9 mouse cellular contexts compared by ENCODE assay signal in genomic region chr13:51647770-51648169, GRCm38 (mm10). TPM values are rescaled to one million over a fixed set of nuclear protein-coding genes. Genes with fewer than 3 reads are reported as not detected.
DNase-seq lines count a peak whose midpoint lies in the region; ATAC-seq and TF ChIP-seq lines count a peak whose summit lies in the region.
"Had no signal": no experiment of that assay in that cellular context is flagged by ENCODE, and none has a peak within 500 bp of the region (broad histone marks: within the 10 kb centered on the region; RNA-seq: fewer than 3 reads in every experiment).

No protein-coding gene starts in this region.

- no peaks in the 10 kb centered on the region for H3K27me3 ChIP-seq in hindbrain, embryonic 12.5 days
- H3K27me3 ChIP-seq in hindbrain, embryonic 16.5 days (replicated peaks; ENCODE audit: control insufficient read depth, insufficient read depth, low read length), result no peaks in the 10 kb centered on the region
- H3K27me3 ChIP-seq in MEL (ENCODE audit: control insufficient read depth in 1 of 2, insufficient read depth in 2 of 2, low read length in 2 of 2), result no peaks in the 10 kb centered on the region
- no peaks in the 10 kb centered on the region for H3K27me3 ChIP-seq in liver, embryonic 11.5 days (replicated peaks; ENCODE audit: control insufficient read depth, insufficient read depth, low read length)

- H3K27ac ChIP-seq in hindbrain, embryonic 12.5 days, result no peak overlapping the region
- H3K27ac ChIP-seq in hindbrain, embryonic 16.5 days (ENCODE audit: low read depth, low read length), result no peak overlapping the region
- H3K27ac ChIP-seq in MEL (ENCODE audit: control insufficient read depth, low read depth, low read length), result peak overlapping the region; percentile 81
- peak overlapping the region; percentile 71 for H3K27ac ChIP-seq in liver, embryonic 11.5 days (ENCODE audit: low read depth, low read length)
- H3K27ac ChIP-seq: left cerebral cortex, adult 2 months had no signal

- peaks cover 19% of the 10 kb centered on the region for H3K4me1 ChIP-seq in hindbrain, embryonic 12.5 days
- H3K4me1 ChIP-seq in hindbrain, embryonic 16.5 days (ENCODE audit: control insufficient read depth, insufficient read depth, low read depth, low read length), result peaks cover 17% of the 10 kb centered on the region
- peaks cover 2 to 13% of the 10 kb centered on the region in 2 experiments for H3K4me1 ChIP-seq in MEL (ENCODE audit: control insufficient read depth in 1 of 2, insufficient read depth in 2 of 2, low read length in 2 of 2)
- peaks cover 16% of the 10 kb centered on the region for H3K4me1 ChIP-seq in liver, embryonic 11.5 days (replicated peaks; ENCODE audit: control insufficient read depth, insufficient read depth, low read length)

- TF ChIP-seq POLR2A in MEL (IDR thresholded peaks at IDR 0.05; ENCODE audit: control insufficient read depth in 1 of 2, insufficient read depth in 1 of 2, low read depth in 1 of 2, low read length in 2 of 2, poor library complexity in 1 of 2), result no peak

- H3K9ac ChIP-seq in hindbrain, embryonic 12.5 days, result no peak overlapping the region
- no peak overlapping the region for H3K9ac ChIP-seq in hindbrain, embryonic 16.5 days (ENCODE audit: low read depth, low read length)
- peak overlapping the region; percentile 95 for H3K9ac ChIP-seq in MEL (ENCODE audit: control insufficient read depth, low read depth, low read length, poor library complexity, severe bottlenecking)
- H3K9ac ChIP-seq in liver, embryonic 11.5 days (ENCODE audit: low read depth, low read length), result peak overlapping the region; percentile 79

- TF ChIP-seq EP300 in MEL (IDR thresholded peaks at IDR 0.05; ENCODE audit: low read depth in 1 of 2, low read length in 2 of 2), result no peak

- DNase-seq in MEL (ENCODE audit: low read depth, low spot score), result peak; percentile 58
- peak; percentile 32 for DNase-seq in induced T-regulatory cell, adult 2 months (ENCODE audit: low read depth)
- no peak for DNase-seq in liver, embryonic 11.5 days (ENCODE audit: low spot score)
- no peak for DNase-seq in B cell, adult 2 months
- DNase-seq in embryo, embryonic 10.5 days (ENCODE audit: low spot score), result no peak
- no peak for DNase-seq in cerebellum, adult 18-20 months

- H3K9me3 ChIP-seq in hindbrain, embryonic 12.5 days (replicated peaks), result no peaks in the 10 kb centered on the region
- H3K9me3 ChIP-seq in hindbrain, embryonic 16.5 days (ENCODE audit: control insufficient read depth, low read length), result no peaks in the 10 kb centered on the region
- H3K9me3 ChIP-seq in MEL (replicated peaks; ENCODE audit: insufficient read depth, low read length), result no peaks in the 10 kb centered on the region
- no peaks in the 10 kb centered on the region for H3K9me3 ChIP-seq in liver, embryonic 11.5 days (ENCODE audit: control insufficient read depth, low read length)

- peak overlapping the region; percentile 85; the same call in 1 of the 2 replicates for H3K4me2 ChIP-seq in hindbrain, embryonic 12.5 days (replicated peaks)
- H3K4me2 ChIP-seq in hindbrain, embryonic 16.5 days (ENCODE audit: low read length), result no peak overlapping the region; the same call in 1 of the 2 replicates
- H3K4me2 ChIP-seq in liver, embryonic 11.5 days, result peak overlapping the region; percentile 73

- H3K79me2 ChIP-seq in MEL (ENCODE audit: control insufficient read depth, insufficient read depth, low read length, poor library complexity), result peaks cover 55% of the 10 kb centered on the region

- TF ChIP-seq RAD21 in MEL (IDR thresholded peaks at IDR 0.05; ENCODE audit: low read depth, low read length), result no peak

- no peak for ATAC-seq in hindbrain, embryonic 12.5 days (ENCODE audit: low FRiP score)
- ATAC-seq in hindbrain, embryonic 16.5 days, result no peak
- no peak for ATAC-seq in liver, embryonic 11.5 days (replicated peaks; ENCODE audit: low FRiP score)

- TF ChIP-seq CTCF in MEL (IDR thresholded peaks at IDR 0.05 in 2 of 3, conservative IDR thresholded peaks at IDR 0.05 in 1 of 3; ENCODE audit: control insufficient read depth in 1 of 3, insufficient read depth in 1 of 3, low read depth in 2 of 3, low read length in 3 of 3, poor library complexity in 1 of 3, severe bottlenecking in 1 of 3), result no peak

- WGBS in hindbrain, embryonic 12.5 days, result 94% methylated on average over 3 of the region's 3 CpGs
- 95% methylated on average over 3 of the region's 3 CpGs for WGBS in hindbrain, embryonic 16.5 days
- WGBS in liver, embryonic 11.5 days, result 62% methylated on average over 3 of the region's 3 CpGs

- H3K36me3 ChIP-seq in hindbrain, embryonic 12.5 days, result no peaks in the 10 kb centered on the region
- H3K36me3 ChIP-seq in hindbrain, embryonic 16.5 days (ENCODE audit: control insufficient read depth, insufficient read depth, low read length), result no peaks in the 10 kb centered on the region
- peaks cover 11 to 41% of the 10 kb centered on the region in 2 experiments for H3K36me3 ChIP-seq in MEL (ENCODE audit: control insufficient read depth in 1 of 2, insufficient read depth in 2 of 2, low read length in 2 of 2)
- peaks cover 3% of the 10 kb centered on the region; the same call in 1 of the 2 replicates for H3K36me3 ChIP-seq in liver, embryonic 11.5 days (ENCODE audit: control insufficient read depth, insufficient read depth, low read length)

- H3K4me3 ChIP-seq in hindbrain, embryonic 12.5 days, result no peak overlapping the region
- H3K4me3 ChIP-seq in hindbrain, embryonic 16.5 days (ENCODE audit: low read length), result no peak overlapping the region
- peak overlapping the region; percentile 65 to 96 for H3K4me3 ChIP-seq in MEL (ENCODE audit: control insufficient read depth in 1 of 2, insufficient read depth in 1 of 2, low read depth in 2 of 2, low read length in 2 of 2)
- peak overlapping the region; percentile 68 for H3K4me3 ChIP-seq in liver, embryonic 11.5 days (ENCODE audit: low read depth, low read length)
- H3K4me3 ChIP-seq: left cerebral cortex, adult 2 months had no signal

TF ChIP-seq in MEL, 35 proteins besides CTCF, POLR2A, EP300 and RAD21 (continues in another document):
- TF ChIP-seq GABPA (IDR thresholded peaks at IDR 0.05; ENCODE audit: low read depth, low read length), result no peak
- no peak for TF ChIP-seq ETS1 (IDR thresholded peaks at IDR 0.05; ENCODE audit: low read depth, low read length)
- TF ChIP-seq CHD1 (IDR thresholded peaks at IDR 0.05; ENCODE audit: low read depth, low read length), result peak; percentile 85
- TF ChIP-seq USF1 (IDR thresholded peaks at IDR 0.05; ENCODE audit: low read depth, low read length), result no peak
- no peak for TF ChIP-seq TCF12 (IDR thresholded peaks at IDR 0.05; ENCODE audit: low read depth, low read length)
- TF ChIP-seq JUND (IDR thresholded peaks at IDR 0.05; ENCODE audit: low read depth, low read length), result no peak
- TF ChIP-seq NELFE (IDR thresholded peaks at IDR 0.05; ENCODE audit: low read depth, low read length), result no peak
- 0 out of 2 replicates have a peak, but pooled peaks have one; percentile 45 for TF ChIP-seq ZMIZ1 (IDR thresholded peaks at IDR 0.05; ENCODE audit: low read depth, low read length)
- TF ChIP-seq HCFC1 (IDR thresholded peaks at IDR 0.05; ENCODE audit: low read depth, low read length), result no peak
- TF ChIP-seq MAFK (IDR thresholded peaks at IDR 0.05; ENCODE audit: borderline replicate concordance, low read depth, low read length), result no peak
- no peak for TF ChIP-seq TAL1 (IDR thresholded peaks at IDR 0.05; ENCODE audit: low read length)
- peak; percentile 62 for TF ChIP-seq POLR2AphosphoS2 (IDR thresholded peaks at IDR 0.05; ENCODE audit: low read length)
- TF ChIP-seq CHD2 (IDR thresholded peaks at IDR 0.05; ENCODE audit: low read length), result no peak
- TF ChIP-seq ZNF384 (IDR thresholded peaks at IDR 0.05; ENCODE audit: low read depth, low read length), result no peak
- no peak for TF ChIP-seq GATA1 (IDR thresholded peaks at IDR 0.05; ENCODE audit: low read depth, low read length)
- TF ChIP-seq MXI1 (IDR thresholded peaks at IDR 0.05; ENCODE audit: low read depth, low read length), result peak; percentile 32; the same call in 1 of the 2 replicates
- no peak for TF ChIP-seq NRF1 (IDR thresholded peaks at IDR 0.05; ENCODE audit: insufficient read depth, low read depth, low read length, poor library complexity, severe bottlenecking)
- no peak for TF ChIP-seq POLR2AphosphoS5 (IDR thresholded peaks at IDR 0.05; ENCODE audit: borderline replicate concordance, low read depth, low read length)
- no peak for TF ChIP-seq SIN3A (IDR thresholded peaks at IDR 0.05; ENCODE audit: low read length)
- no peak for TF ChIP-seq ZC3H11A (IDR thresholded peaks at IDR 0.05; ENCODE audit: low read depth, low read length)
- TF ChIP-seq MEF2A (IDR thresholded peaks at IDR 0.05; ENCODE audit: extremely low read depth, insufficient replicate concordance, low read depth, low read length, poor library complexity, severe bottlenecking), result no peak
- no peak for TF ChIP-seq E2F4 (IDR thresholded peaks at IDR 0.05; ENCODE audit: borderline replicate concordance, low read depth, low read length)
- no peak for TF ChIP-seq UBTF (IDR thresholded peaks at IDR 0.05; ENCODE audit: borderline replicate concordance, insufficient read depth, low read depth, low read length)
- no peak for TF ChIP-seq KAT2A (conservative IDR thresholded peaks at IDR 0.05; ENCODE audit: low read depth, low read length)
- peak; percentile 13; the same call in 1 of the 2 replicates for TF ChIP-seq TBP (IDR thresholded peaks at IDR 0.05; ENCODE audit: low read depth, low read length)
- no peak for TF ChIP-seq MYC (IDR thresholded peaks at IDR 0.05; ENCODE audit: low read depth, low read length)
- TF ChIP-seq MAX (IDR thresholded peaks at IDR 0.05; ENCODE audit: low read length), result no peak

RNA-seq across cellular contexts. Expression of gene Cks2, which starts 2.7 kb away (rescaled TPM):
- 161 and 183 TPM in 2 replicates for polyA plus RNA-seq in hindbrain, embryonic 12.5 days (2016; fragmentation: Nextera tagmentation; extraction: Ambion mirVana)
- 49.7 and 50.1 TPM in 2 replicates for polyA plus RNA-seq in hindbrain, embryonic 16.5 days (2015; fragmentation: Nextera tagmentation; extraction: Ambion mirVana)
- total RNA-seq in MEL (2012; rRNA removed), result 297 and 388 TPM in 2 replicates
- polyA plus RNA-seq in MEL (2012; ENCODE audit: insufficient read depth in 1 of 2, insufficient read length in 2 of 2, low read depth in 1 of 2, low replicate concordance in 2 of 2, missing spikeins in 1 of 2), result 100 to 1,000 TPM; 243 to 846 TPM
- polyA plus RNA-seq in liver, embryonic 11.5 days (2014; fragmentation: Nextera tagmentation; extraction: Ambion mirVana), result 587 and 614 TPM in 2 replicates

RNA-seq across cellular contexts. Expression of gene Secisbp2, which starts 3.7 kb away (rescaled TPM):
- polyA plus RNA-seq in hindbrain, embryonic 12.5 days (2016; fragmentation: Nextera tagmentation; extraction: Ambion mirVana), result 28.9 and 34.4 TPM in 2 replicates
- polyA plus RNA-seq in hindbrain, embryonic 16.5 days (2015; fragmentation: Nextera tagmentation; extraction: Ambion mirVana), result 27.4 and 28.6 TPM in 2 replicates
- 23.4 and 26.0 TPM in 2 replicates for total RNA-seq in MEL (2012; rRNA removed)
- polyA plus RNA-seq in MEL (2012; ENCODE audit: insufficient read depth in 1 of 2, insufficient read length in 2 of 2, low read depth in 1 of 2, low replicate concordance in 2 of 2, missing spikeins in 1 of 2), result 10 to 100 TPM; 28.5 to 76.4 TPM
- polyA plus RNA-seq in liver, embryonic 11.5 days (2014; fragmentation: Nextera tagmentation; extraction: Ambion mirVana), result 28.3 and 36.1 TPM in 2 replicates

Comparison
In these comparisons a context has a peak if more than half of its experiments do, and no peak if none do; other contexts are left out.
1. H3K27ac ChIP-seq: peak in MEL (single experiment) and liver, embryonic 11.5 days (single experiment); none in hindbrain, embryonic 12.5 days (single experiment) and hindbrain, embryonic 16.5 days (single experiment).
2. H3K4me3 ChIP-seq: peak in MEL (2 of 2) and liver, embryonic 11.5 days (single experiment); none in hindbrain, embryonic 12.5 days (single experiment) and hindbrain, embryonic 16.5 days (single experiment).
3. H3K9ac ChIP-seq: peak in MEL (single experiment) and liver, embryonic 11.5 days (single experiment); none in hindbrain, embryonic 12.5 days (single experiment) and hindbrain, embryonic 16.5 days (single experiment).
4. DNase-seq: peak in MEL (single experiment) and induced T-regulatory cell, adult 2 months (single experiment); none in liver, embryonic 11.5 days (single experiment), B cell, adult 2 months (0 of 2), embryo, embryonic 10.5 days (single experiment) and cerebellum, adult 18-20 months (0 of 2).